Mouse (Mus musculus) adrenal gland, postnatal 4 days (tissue): ENCODE measurements around the gene Aldh3a2. TPM values are rescaled to one million over a fixed set of nuclear protein-coding genes. Genes with fewer than 3 reads are reported as not detected.
"Not testable (repeated sequence)": the region's sequence is repeated elsewhere in the genome, so short reads cannot be mapped to it uniquely, and the experiment has no call there.

Experiments
- DNase-seq, 2 experiments: peaks; one replicate each; pipeline ENCODE4 v3.0.0; 2021 to 2022; ENCODE audit warnings: low spot score in 2 of 2, mixed read lengths in 2 of 2
- total RNA-seq, 2 experiments: library from RNA; stranded (reverse); gene quantifications; 2 replicates each; pipeline ENCODE4 v1.2.3; 2021

Gene Aldh3a2
- total RNA-seq, 2 experiments from 2014 or later = 63.7 to 70.6 TPM

DNA sequence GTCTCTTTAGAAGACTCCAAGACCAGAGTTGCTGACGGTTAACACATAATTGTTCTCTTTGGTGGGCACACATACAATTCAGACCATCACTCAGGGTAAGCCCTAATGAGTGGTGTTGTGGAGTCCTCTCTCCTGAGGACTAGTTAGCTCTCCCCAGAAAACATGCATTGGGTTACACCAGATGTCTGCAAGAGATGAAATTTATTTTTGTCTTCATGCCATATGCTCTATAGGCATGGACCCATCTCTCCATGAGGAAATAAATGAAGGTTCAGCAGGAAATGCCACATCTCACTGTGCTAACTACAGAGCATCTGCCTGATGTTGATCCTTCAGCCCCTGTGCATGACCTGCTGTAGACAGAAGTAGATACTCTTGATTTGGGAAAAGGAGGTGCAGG, 45.3 kb downstream of the Aldh3a2 start:
- no peak for DNase-seq

GRCm38 (mm10) chr11:61220156-61220881, 46.9 kb downstream of the Aldh3a2 start:
- DNase-seq = no peak

DNA sequence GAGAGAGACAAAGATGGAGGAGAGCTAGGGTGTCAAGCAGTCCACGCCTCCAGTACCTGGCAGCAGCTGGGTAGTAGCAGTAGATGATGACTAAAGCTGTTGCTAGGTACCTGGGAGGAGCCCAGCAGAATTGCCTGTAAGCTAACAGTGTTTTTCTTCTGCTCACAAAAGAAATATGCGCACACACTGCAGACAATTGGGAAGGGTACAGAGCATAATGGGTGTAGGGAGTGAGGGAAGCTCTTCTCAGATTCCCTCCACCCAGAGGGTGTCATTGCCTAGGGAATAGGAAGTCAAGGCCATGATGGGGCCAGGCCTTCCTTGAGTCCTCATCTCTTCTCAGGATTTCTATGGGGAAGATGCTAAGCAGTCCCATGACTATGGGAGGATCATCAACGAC, 51.3 kb downstream of the Aldh3a2 start:
- no peak for DNase-seq

DNA sequence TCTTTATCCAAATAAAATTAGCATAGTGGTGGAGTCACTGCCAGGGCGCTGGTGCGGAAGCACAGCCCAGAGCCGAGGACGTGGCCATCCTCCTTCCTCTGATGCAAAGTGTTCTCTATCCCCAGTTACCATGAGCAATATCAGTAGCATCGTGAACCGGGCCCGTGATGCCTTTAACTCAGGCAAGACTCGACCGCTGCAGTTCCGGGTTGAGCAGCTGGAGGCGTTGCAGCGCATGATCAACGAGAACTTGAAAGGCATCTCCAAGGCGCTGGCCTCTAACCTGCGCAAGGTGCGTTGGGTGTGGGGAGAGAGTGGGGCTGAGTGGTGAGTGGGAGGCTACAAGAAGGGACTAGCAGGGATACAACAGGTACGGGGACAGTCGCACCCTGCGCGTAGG, 55.2 kb downstream of the Aldh3a2 start:
- no peak for DNase-seq

GRCm38 (mm10) chr11:61208316-61208715, 58.9 kb downstream of the Aldh3a2 start:
- no peak for DNase-seq

DNA sequence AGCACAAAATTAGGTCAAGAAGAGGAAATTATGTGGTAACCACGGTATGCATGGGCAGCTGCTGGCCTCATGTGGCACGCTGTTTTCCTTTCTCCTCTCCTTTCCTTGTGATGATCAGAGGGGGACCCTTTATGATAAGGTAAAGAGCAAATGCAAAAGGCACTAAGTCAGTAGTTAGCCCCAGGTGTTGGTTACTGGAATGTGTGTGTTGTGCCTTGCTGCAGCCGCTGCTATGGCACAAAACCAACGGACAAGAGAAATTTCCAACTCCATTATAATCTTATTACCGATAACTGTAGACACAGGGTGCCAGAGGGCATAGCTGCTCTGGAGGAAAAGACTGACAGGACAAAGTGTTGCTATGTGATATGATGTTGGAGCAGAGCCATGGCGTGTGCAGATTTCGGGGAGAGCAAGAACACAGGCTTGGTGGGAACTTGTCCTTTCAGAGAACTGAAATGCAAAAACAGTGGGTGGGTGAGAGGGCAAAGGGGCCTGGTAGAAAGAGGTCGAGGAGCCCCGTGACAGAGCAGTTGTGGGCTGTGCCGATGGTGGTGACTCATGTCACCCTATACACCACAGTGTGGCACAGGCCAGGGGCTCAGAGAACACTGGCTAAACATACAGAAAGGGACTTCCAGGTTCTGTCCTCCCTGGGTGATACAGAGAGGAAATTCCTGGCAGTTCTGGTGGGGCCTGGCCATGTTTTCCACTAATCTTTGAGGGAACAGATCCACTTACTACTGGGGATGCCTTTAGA, 59.6 kb downstream of the Aldh3a2 start, which contains the start of gene Aldh3a1:
Gene Aldh3a1 (plus strand): TSS at position 51 of the 760 bp plus-strand sequence.
- no peak for DNase-seq

- DNase-seq = no peak
Measured at GRCm38 (mm10) chr11:61206136-61206535, 61.1 kb downstream of the Aldh3a2 start.

GRCm38 (mm10) chr11:61205167-61205950, 61.9 kb downstream of the Aldh3a2 start:
- no peak for DNase-seq

- DNase-seq = no peak
Measured at GRCm38 (mm10) chr11:61202810-61203209, 64.5 kb downstream of the Aldh3a2 start.

DNA sequence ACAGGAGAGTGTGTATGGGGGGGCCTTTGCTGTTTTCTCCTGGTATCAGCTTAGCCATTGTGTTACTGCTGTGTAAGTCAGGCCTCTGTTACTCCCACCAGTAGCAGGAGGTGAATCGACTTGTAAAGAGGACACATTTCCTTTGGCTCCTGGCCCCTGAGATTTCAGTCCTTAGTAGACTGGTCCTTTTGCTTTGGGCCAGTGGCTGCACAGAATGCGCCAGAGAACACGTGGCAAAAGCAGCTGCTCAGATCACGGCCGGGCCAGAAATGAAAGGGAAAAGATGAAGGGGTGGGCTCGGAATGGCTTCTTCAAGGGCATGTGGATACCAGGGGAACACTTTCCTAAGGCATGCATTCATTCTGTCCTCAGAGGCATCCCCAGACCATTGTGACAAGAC, 65.1 kb downstream of the Aldh3a2 start:
- DNase-seq = no peak

DNA sequence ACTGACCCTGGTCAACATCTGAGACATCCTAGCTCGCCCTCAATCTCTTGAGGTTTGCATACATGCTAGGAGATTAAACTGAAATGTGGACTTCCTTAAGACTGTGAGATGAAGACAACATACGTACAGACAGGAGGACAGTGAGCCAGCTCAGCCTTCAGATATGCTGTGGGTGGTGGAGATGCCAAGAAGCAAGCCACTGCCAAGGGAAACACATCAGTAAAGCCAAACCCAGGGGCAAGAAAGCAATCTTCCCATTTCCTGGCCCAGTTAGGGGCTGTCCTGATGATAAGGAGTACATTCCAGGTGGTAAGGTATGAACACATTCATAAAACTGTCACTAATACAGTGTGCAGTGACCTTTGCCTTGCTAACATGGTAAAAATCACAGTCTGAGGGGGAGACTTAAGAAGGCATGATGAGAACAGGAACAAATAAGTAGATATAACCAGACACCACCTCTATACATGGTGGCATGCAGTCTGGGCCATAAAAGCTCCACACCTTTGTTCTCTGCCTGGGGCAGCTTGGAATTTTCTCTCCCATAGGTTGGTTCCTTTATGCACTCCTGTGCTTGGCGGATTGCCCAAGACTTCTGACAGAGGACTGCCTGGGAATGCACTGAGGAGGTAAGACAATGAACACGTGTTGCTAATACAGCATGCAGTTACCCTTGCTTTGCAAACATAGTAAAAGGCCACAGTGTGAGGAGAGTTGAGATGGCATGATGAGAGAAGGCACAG, 67.5 kb downstream of the Aldh3a2 start:
- no peak for DNase-seq

DNA sequence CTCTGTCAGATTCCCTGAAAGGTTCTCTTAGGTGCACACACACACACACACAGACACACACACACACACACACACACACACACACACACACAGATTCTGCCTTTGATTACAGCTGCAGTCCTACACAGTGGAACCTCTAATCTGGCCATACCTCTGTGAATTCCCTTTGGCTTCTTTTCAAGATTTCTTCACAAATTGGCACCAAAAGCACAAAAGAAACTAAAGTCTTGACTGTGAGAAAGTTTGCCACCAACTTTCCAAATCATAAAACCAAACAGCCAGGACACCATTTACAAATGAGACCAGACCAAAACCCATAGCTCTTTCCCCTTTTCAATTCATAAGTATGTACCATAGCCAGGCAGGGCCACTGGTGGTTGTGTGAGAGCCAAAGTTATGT, 69.3 kb downstream of the Aldh3a2 start:
- DNase-seq = no peak

- no peak for DNase-seq
Measured at GRCm38 (mm10) chr11:61196616-61197353, 70.5 kb downstream of the Aldh3a2 start.

GRCm38 (mm10) chr11:61193392-61193791, 73.9 kb downstream of the Aldh3a2 start:
- DNase-seq = peak; percentile 52 to 72

DNA sequence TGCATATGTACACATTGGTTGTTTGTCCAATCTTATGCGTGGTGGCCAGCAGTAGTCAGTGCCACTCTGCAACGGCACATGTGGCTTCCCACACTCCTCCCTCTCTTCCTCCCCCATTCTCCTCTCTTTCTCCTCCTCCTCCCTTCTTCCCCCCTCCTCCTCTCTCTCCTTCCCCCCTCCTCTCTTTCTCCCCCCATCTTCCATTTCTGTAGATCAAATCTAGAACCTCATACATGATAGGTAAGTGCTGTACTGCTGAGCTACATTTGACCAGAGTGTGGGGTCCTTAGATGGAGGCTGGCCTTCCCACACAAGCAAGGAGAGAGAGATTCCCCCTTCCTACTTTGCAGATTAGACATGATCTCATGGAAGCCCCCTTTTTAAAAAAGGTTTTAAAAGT, 74.5 kb downstream of the Aldh3a2 start:
- no peak for DNase-seq

DNA sequence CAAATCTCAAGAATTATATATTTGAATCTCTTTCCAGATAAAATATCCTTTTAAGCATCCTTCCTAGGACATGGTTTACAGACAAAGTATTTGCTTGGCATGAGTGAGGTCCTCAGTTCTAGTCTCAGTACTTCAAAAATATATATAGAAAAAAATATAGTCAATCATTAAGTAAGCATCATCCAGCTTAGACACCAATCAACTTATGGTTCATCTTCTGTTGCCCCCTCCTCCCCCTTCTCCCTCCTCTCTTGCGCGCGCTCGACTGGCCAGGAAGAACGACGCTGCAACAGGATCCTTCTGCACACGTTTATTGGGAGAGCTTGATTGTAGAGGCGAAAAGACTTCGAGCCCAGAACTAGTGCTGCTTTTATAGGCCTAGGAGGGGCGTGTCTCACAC, 75.1 kb downstream of the Aldh3a2 start:
- not testable (repeated sequence) for DNase-seq

DNA sequence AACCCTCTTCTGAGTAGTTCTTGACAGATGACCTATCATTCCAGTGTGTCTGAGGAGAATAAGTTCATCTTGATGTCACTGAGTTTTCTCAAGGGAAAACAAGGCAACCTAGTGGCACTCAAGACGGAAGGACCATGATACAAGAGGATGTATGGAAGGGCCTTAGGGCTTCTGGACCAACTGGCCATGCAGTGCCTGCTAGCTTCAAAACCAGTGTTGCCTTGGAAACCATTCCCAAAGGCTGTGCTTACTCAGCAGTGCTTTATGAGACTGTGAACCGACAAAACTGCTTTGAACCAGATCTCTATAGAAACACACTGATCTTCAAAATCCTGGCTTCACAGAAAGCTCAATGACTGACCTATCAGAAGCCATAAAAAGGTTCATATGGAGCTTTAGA, 76.5 kb downstream of the Aldh3a2 start:
- DNase-seq = no peak

- DNase-seq = no peak
Measured at GRCm38 (mm10) chr11:61183820-61184219, 83.4 kb downstream of the Aldh3a2 start.

- DNase-seq = no peak
Measured at GRCm38 (mm10) chr11:61181624-61182023, 85.6 kb downstream of the Aldh3a2 start.

DNA sequence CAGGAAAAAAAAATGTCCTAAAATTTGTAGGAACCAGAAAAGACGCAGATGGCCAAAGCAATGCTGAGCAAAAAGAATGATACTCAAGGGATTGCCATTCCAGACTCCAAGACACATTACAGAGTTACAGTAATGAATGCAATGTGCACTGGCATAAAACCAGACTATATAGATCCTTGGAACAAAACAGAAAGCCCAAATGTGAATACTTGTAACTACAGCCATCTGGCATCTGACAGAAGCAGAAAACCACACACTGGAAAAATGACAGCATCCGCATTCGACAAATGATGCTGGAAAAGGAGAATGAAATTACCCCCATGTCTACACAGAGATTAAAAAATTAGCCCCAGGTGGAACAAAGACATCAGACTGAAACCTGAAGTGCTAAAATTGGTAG, 86.9 kb downstream of the Aldh3a2 start:
- no peak for DNase-seq
